Mouse (Mus musculus) ES-E14 (cell line): Measurements from ENCODE around the gene Ltbp1. TPM values are rescaled to one million over a fixed set of nuclear protein-coding genes. Genes with fewer than 3 reads are reported as not detected.

Experiments
- DNase-seq: peaks from one replicate; pipeline ENCODE4 v3.0.0-alpha.2; 2013; ENCODE audit warnings: low read depth, low spot score
- H3K27ac ChIP-seq: 2 replicates; pipeline ENCODE4 v1.5.1; 2012; ENCODE audit warnings: low read depth, mild to moderate bottlenecking, low read length, moderate library complexity, mixed read lengths; ENCODE audit not compliant: poor library complexity, insufficient read depth, severe bottlenecking
- H3K36me3 ChIP-seq: 2 replicates; pipeline ENCODE4 v1.6.1; 2012; ENCODE audit warnings: mild to moderate bottlenecking, low read length, moderate library complexity, mixed read lengths; ENCODE audit not compliant: control insufficient read depth, poor library complexity, insufficient read depth, severe bottlenecking
- H3K4me1 ChIP-seq, 2 experiments: fragments of 150-350 bp in 1 of 2; sonication (generic) in 1 of 2; 2 replicates each; pipeline ENCODE4 v1.6.1; 2012; ENCODE audit warnings: low read length in 2 of 2, mild to moderate bottlenecking in 1 of 2, mixed read lengths in 1 of 2; ENCODE audit not compliant: control insufficient read depth in 2 of 2, insufficient read depth in 2 of 2, poor library complexity in 1 of 2
- H3K4me3 ChIP-seq, 2 experiments: fragments of 150-350 bp in 1 of 2; sonication (generic) in 1 of 2; 2 replicates each; pipeline ENCODE4 v1.5.1; 2012; ENCODE audit warnings: low read length in 2 of 2, low read depth in 1 of 2, mild to moderate bottlenecking in 1 of 2, mixed read lengths in 1 of 2; ENCODE audit not compliant: insufficient read depth in 1 of 2, poor library complexity in 1 of 2, severe bottlenecking in 1 of 2
- H3K9ac ChIP-seq: 2 replicates; pipeline ENCODE4 v1.6.1; 2012; ENCODE audit warnings: low read depth, mild to moderate bottlenecking, low read length, mixed read lengths; ENCODE audit not compliant: poor library complexity, insufficient read depth, severe bottlenecking
- H3K9me3 ChIP-seq: fragments of 150-350 bp; sonication (generic); 2 replicates; pipeline ENCODE4 v1.6.1; 2012; ENCODE audit warnings: low read depth, mild to moderate bottlenecking, low read length; ENCODE audit not compliant: control insufficient read depth, insufficient read depth
- CHD2 ChIP-seq: IDR thresholded peaks from 2 replicates; pipeline ENCODE4 v1.6.1; 2014; ENCODE audit warnings: mild to moderate bottlenecking, low read depth, low read length, inconsistent platforms
- HCFC1 ChIP-seq: IDR thresholded peaks from 2 replicates; pipeline ENCODE4 v1.6.1; 2012; ENCODE audit warnings: low read length, inconsistent platforms, borderline replicate concordance; ENCODE audit not compliant: insufficient read depth
- MAFK ChIP-seq: IDR thresholded peaks from 2 replicates; pipeline ENCODE4 v1.6.1; 2014; ENCODE audit warnings: mild to moderate bottlenecking, low read depth, low read length, inconsistent platforms; ENCODE audit not compliant: insufficient read depth
- ZC3H11A ChIP-seq: IDR thresholded peaks from 2 replicates; pipeline ENCODE4 v1.6.1; 2012; ENCODE audit warnings: low read depth, mild to moderate bottlenecking, inconsistent platforms, low read length, borderline replicate concordance
- ZNF384 ChIP-seq: IDR thresholded peaks from 2 replicates; pipeline ENCODE4 v1.6.1; 2012; ENCODE audit warnings: low read depth, low read length, inconsistent platforms
- in situ Hi-C, 2 experiments: fragments of 600-800 bp; cut with MboI; formaldehyde crosslinking; loops; one replicate each; pipeline ENCODE4 v1.15.1; 2025; ENCODE audit warnings: low sequenced_read_pairs in 2 of 2, inconsistent platforms in 1 of 2; ENCODE audit not compliant: unreplicated experiment in 2 of 2
- total RNA-seq: library from RNA; depleted of rRNA; stranded (reverse); fragments of 300-350 nt; gene quantifications from 2 replicates; pipeline ENCODE4 v1.2.3, GENCODE M21; 2012

The Ltbp1 gene
- total RNA-seq, 1 experiment, result 25.2 TPM

DNA sequence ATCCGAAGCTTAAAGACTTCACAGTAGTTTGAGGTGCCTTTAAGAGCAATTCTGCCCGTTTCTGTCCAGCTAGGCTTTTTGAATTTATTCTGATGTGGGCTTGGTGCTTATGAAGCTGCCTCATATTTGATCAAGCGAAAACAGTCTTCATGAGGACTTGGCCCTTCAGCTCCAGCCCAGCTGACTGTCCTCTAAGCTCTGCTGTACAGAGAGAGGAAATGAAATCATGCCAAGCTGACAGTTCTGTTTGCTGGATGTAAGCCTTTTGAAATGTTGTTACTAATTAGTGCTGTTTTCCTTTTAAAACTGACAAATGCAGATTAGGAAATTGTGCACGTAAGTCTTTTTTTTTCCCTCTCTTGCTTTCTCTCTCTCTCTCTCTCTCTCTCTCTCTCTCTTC lies 263.1 kb downstream of the Ltbp1 start:
- in situ Hi-C loops, result no loop called here
- DNase-seq, result no peak
- no peak overlapping the region for H3K27ac ChIP-seq

DNA sequence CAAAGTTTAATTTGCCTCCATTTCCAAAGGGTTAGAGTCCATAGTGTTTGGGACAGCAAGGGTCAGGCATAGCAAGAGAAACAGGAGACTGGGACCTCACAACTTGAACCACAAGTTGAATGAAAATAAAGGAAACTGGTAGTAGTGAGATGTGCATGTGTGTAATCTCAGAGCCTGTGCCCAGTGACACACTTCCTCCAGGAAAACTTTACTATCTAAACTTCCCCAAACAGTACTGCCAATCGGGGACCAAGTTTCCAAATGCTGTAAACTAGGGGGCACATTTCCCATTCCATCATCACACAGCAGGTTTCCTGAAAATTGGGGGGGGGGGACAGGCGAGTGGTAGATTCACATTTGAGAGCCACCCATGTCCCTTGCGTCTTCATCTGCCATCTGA lies 267.1 kb downstream of the Ltbp1 start:
- Histone ChIP-seq H3K9me3 (no peaks in the 10 kb centered on the region), H3K4me3 (no peak overlapping the region), H3K9ac (no peak overlapping the region), H3K4me1 (no peaks in the 10 kb centered on the region), H3K27ac (no peak overlapping the region), H3K36me3 (no peaks in the 10 kb centered on the region)
- in situ Hi-C loops, result no loop called here
- TF ChIP-seq ZNF384, result no peak
- TF ChIP-seq ZC3H11A, result no peak
- TF ChIP-seq MAFK, result no peak
- TF ChIP-seq CHD2, result no peak
- no peak for DNase-seq

More for the DNA sequence above, 263.1 kb downstream of the Ltbp1 start:
- H3K4me3 ChIP-seq, result no peak overlapping the region
- no peaks in the 10 kb centered on the region for H3K4me1 ChIP-seq
- no peaks in the 10 kb centered on the region for H3K9me3 ChIP-seq
- no peak overlapping the region for H3K9ac ChIP-seq
- TF ChIP-seq CHD2 (no peak), ZC3H11A (no peak), MAFK (no peak), ZNF384 (no peak), HCFC1 (no peak)
- no peaks in the 10 kb centered on the region for H3K36me3 ChIP-seq

DNA sequence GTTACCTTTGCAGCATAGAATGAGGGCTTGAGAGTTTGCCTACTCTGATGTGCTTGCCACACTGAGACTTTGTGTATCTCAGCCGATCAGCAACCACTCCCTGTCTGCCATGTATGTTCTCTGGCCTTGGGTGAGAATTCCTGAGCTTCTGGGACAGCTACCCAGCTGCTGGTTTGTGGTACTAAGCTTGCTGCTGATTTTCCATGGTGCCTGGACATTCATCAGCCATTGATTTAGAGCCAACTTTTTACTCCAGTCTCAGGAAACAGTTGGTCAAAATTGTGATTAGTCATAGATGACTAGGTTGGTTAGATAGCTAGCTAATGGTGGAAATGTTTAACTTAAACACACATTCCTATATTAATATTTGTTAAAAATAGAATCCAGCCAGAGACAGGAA lies 267.9 kb downstream of the Ltbp1 start:
- H3K9ac ChIP-seq, result no peak overlapping the region
- no peak overlapping the region for H3K27ac ChIP-seq
- no peak for DNase-seq
- no peak overlapping the region for H3K4me3 ChIP-seq
- TF ChIP-seq HCFC1 (no peak), MAFK (no peak), ZNF384 (no peak), CHD2 (no peak), ZC3H11A (no peak)
- H3K4me1 ChIP-seq, result no peaks in the 10 kb centered on the region
- no peaks in the 10 kb centered on the region for H3K36me3 ChIP-seq
- in situ Hi-C loops, result no loop called here
- H3K9me3 ChIP-seq, result no peaks in the 10 kb centered on the region

DNA sequence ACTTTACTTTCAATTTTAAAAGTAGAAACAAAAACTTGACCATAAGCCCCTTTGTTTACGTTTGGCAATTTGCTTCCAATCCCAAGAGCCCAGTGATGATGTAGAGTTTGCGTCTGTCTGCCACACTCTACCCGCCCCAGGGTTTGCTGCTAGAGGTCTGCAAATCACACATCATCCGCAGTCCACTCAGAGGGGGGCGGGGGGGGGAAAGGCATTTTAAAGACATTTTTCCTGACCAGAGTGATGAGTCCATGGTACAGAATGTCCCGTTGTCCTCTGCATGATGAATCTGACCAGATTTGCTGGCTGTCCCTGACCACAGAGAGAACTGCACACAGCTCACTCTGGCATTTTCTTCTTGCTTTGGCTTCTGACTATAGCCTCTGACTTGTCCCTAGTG lies 269.9 kb downstream of the Ltbp1 start:
- no peak for TF ChIP-seq HCFC1
- no peak for TF ChIP-seq ZC3H11A
- no peak for TF ChIP-seq CHD2
- no peak for TF ChIP-seq MAFK
- TF ChIP-seq ZNF384, result no peak
- Histone ChIP-seq H3K9me3 (no peaks in the 10 kb centered on the region), H3K27ac (no peak overlapping the region), H3K4me1 (no peaks in the 10 kb centered on the region), H3K36me3 (no peaks in the 10 kb centered on the region), H3K9ac (no peak overlapping the region), H3K4me3 (no peak overlapping the region)
- DNase-seq, result no peak
- in situ Hi-C loops, result no loop called here

DNA sequence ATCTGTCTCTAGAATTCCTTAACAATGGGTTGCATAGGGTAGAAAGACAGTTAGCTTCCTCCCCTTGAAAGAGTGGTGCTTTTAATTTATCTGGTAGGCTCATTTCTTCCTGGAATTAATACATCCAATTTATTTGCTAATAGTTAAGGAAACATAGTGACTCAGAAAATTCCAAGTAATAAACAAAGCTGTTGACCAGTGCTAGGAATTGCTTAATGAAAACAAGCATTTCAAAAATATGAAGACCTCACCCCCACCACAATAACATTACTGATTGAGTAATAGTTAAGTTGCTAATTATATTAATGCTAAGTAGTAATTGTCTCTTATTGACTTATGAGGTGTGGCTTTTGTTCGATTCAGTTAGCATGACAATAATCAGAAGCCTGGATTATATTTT lies 272.7 kb downstream of the Ltbp1 start:
- Histone ChIP-seq H3K9ac (no peak overlapping the region), H3K9me3 (no peaks in the 10 kb centered on the region), H3K4me3 (no peak overlapping the region), H3K27ac (no peak overlapping the region), H3K36me3 (no peaks in the 10 kb centered on the region), H3K4me1 (no peaks in the 10 kb centered on the region)
- in situ Hi-C loops, result no loop called here
- no peak for TF ChIP-seq ZC3H11A
- no peak for TF ChIP-seq HCFC1
- no peak for TF ChIP-seq CHD2
- TF ChIP-seq MAFK, result no peak
- no peak for TF ChIP-seq ZNF384
- no peak for DNase-seq
